Mouse (Mus musculus): ENCODE data around the gene Plekha1. TPM values are rescaled to one million over a fixed set of nuclear protein-coding genes. Genes with fewer than 3 reads are reported as not detected.
A peak's percentile ranks its signal among the peaks of the same experiment; 100 is the strongest.

Plekha1 gene
- polyA plus RNA-seq, 1 experiment = 13.4 TPM

DNA sequence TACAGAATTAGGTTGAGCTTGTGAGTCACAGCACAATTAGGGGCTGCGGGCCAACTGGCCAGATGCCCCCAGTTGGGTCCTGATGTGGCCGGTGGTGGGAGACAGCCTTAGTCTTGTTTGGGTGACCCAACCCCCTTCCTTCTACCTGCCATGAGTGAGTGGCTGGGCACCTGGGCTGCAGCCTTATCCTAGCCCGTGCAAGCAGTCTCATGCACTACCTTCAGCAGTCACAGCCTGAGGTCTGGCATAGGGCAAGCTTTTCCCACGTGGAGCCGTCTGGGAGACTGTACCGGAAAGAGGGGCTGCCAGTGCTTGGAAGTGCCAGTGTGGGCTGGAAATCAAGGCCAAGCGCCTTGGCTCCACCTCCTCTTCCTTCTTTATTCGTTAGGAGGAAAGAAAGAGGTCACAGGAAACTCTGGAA lies 83.8 kb downstream of the Plekha1 start:
- peaks cover 39% of the 10 kb centered on the region for H3K79me2 ChIP-seq (ENCODE audit: control insufficient read depth, insufficient read depth)
- peak overlapping the region; percentile 81 for H3K4me2 ChIP-seq (ENCODE audit: low read depth)
- H3K4me3 ChIP-seq = no peak overlapping the region
- no peaks in the 10 kb centered on the region for H3K27me3 ChIP-seq (ENCODE audit: control insufficient read depth, insufficient read depth, insufficient read length)
- no peak overlapping the region for H3ac ChIP-seq (ENCODE audit: control insufficient read depth, insufficient read length)
- TF ChIP-seq E2F4 (IDR thresholded peaks at IDR 0.05; ENCODE audit: insufficient read depth) = no peak
- no peak for TF ChIP-seq MAX (IDR thresholded peaks at IDR 0.05; ENCODE audit: low read depth)
- no peak for TF ChIP-seq POLR2A (IDR thresholded peaks at IDR 0.05; ENCODE audit: insufficient read length, low read depth)
- TF ChIP-seq MYOG (IDR thresholded peaks at IDR 0.05; ENCODE audit: control insufficient read depth in 1 of 3, insufficient read depth in 1 of 3, insufficient read length in 2 of 3, low read depth in 2 of 3) = no peak
- no peak for TF ChIP-seq TCF12 (IDR thresholded peaks at IDR 0.05; ENCODE audit: insufficient read depth, poor library complexity, severe bottlenecking)
- no peak for TF ChIP-seq POLR2AphosphoS2 (IDR thresholded peaks at IDR 0.05; ENCODE audit: insufficient read length, low read depth)
- no peak for TF ChIP-seq SRF (IDR thresholded peaks at IDR 0.05; ENCODE audit: control insufficient read depth, insufficient read length, low read depth)
- TF ChIP-seq USF1 (IDR thresholded peaks at IDR 0.05; ENCODE audit: low read depth) = no peak
- no peak for TF ChIP-seq MYOD1 (IDR thresholded peaks at IDR 0.05; ENCODE audit: control insufficient read depth in 1 of 3, insufficient read length in 2 of 3, low read depth in 2 of 3)
- no peak for TF ChIP-seq CEBPB (IDR thresholded peaks at IDR 0.05; ENCODE audit: insufficient read depth, poor library complexity, severe bottlenecking)
- TF ChIP-seq TCF3 (IDR thresholded peaks at IDR 0.05; ENCODE audit: insufficient read length, low read depth) = no peak
- no peak for TF ChIP-seq REST (IDR thresholded peaks at IDR 0.05; ENCODE audit: insufficient read depth, insufficient read length)
- peaks cover 8% of the 10 kb centered on the region for H3K36me3 ChIP-seq (ENCODE audit: control insufficient read depth, insufficient read depth)

- no peak overlapping the region for H3K4me2 ChIP-seq (ENCODE audit: low read depth)
These were observed 84.9 kb downstream of the Plekha1 start for GRCm38 (mm10) chr7:130950482-130950881.

GRCm38 (mm10) chr7:130951004-130951403 lies 85.4 kb downstream of the Plekha1 start:
- Histone ChIP-seq H3K4me3 (no peak overlapping the region), H3K4me2 (ENCODE audit: low read depth) (no peak overlapping the region), H3K79me2 (ENCODE audit: control insufficient read depth, insufficient read depth) (peaks cover 30% of the 10 kb centered on the region), H3ac (ENCODE audit: control insufficient read depth, insufficient read length) (no peak overlapping the region), H3K36me3 (ENCODE audit: control insufficient read depth, insufficient read depth) (peaks cover 1% of the 10 kb centered on the region), H3K27me3 (ENCODE audit: control insufficient read depth, insufficient read depth, insufficient read length) (no peaks in the 10 kb centered on the region)
- no peak for TF ChIP-seq E2F4 (IDR thresholded peaks at IDR 0.05; ENCODE audit: insufficient read depth)
- no peak for TF ChIP-seq POLR2AphosphoS2 (IDR thresholded peaks at IDR 0.05; ENCODE audit: insufficient read length, low read depth)
- no peak for TF ChIP-seq USF1 (IDR thresholded peaks at IDR 0.05; ENCODE audit: low read depth)
- no peak for TF ChIP-seq TCF3 (IDR thresholded peaks at IDR 0.05; ENCODE audit: insufficient read length, low read depth)

More at GRCm38 (mm10) chr7:130950482-130950881, 84.9 kb downstream of the Plekha1 start:
- Histone ChIP-seq H3K36me3 (ENCODE audit: control insufficient read depth, insufficient read depth) (no peaks in the 10 kb centered on the region), H3K4me3 (no peak overlapping the region), H3K79me2 (ENCODE audit: control insufficient read depth, insufficient read depth) (peaks cover 30% of the 10 kb centered on the region), H3ac (ENCODE audit: control insufficient read depth, insufficient read length) (no peak overlapping the region), H3K27me3 (ENCODE audit: control insufficient read depth, insufficient read depth, insufficient read length) (no peaks in the 10 kb centered on the region)
- TF ChIP-seq MAX (IDR thresholded peaks at IDR 0.05; ENCODE audit: low read depth) (no peak), TCF12 (IDR thresholded peaks at IDR 0.05; ENCODE audit: insufficient read depth, poor library complexity, severe bottlenecking) (no peak)

DNA sequence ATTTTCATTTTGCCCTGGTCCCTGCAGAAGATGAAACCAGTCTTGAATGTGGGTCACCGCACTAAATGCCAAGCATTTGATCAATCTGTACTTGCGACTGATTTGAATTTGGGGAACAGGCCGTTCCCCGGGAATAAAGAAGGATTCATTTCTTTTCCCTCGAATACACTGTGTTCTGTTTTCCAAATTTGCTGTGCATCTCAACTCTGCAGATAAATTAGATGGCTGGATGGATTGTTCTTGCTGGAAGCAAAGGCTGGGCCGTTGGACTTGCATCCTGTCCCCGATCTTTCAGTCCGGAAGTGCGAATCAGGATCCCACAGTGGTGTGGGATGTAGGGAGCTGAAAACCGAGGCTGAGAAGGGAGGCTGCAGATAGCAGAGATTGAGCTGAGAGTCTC lies 87.8 kb downstream of the Plekha1 start:
- Histone ChIP-seq H3ac (ENCODE audit: control insufficient read depth, insufficient read length) (no peak overlapping the region), H3K4me3 (no peak overlapping the region), H3K27me3 (ENCODE audit: control insufficient read depth, insufficient read depth, insufficient read length) (no peaks in the 10 kb centered on the region), H3K4me2 (ENCODE audit: low read depth) (no peak overlapping the region), H3K79me2 (ENCODE audit: control insufficient read depth, insufficient read depth) (peaks cover 20% of the 10 kb centered on the region), H3K36me3 (ENCODE audit: control insufficient read depth, insufficient read depth) (peaks cover 10% of the 10 kb centered on the region)
- TF ChIP-seq REST (IDR thresholded peaks at IDR 0.05; ENCODE audit: insufficient read depth, insufficient read length) (no peak), TCF12 (IDR thresholded peaks at IDR 0.05; ENCODE audit: insufficient read depth, poor library complexity, severe bottlenecking) (no peak), USF1 (IDR thresholded peaks at IDR 0.05; ENCODE audit: low read depth) (no peak), E2F4 (IDR thresholded peaks at IDR 0.05; ENCODE audit: insufficient read depth) (no peak), MAX (IDR thresholded peaks at IDR 0.05; ENCODE audit: low read depth) (no peak), CEBPB (IDR thresholded peaks at IDR 0.05; ENCODE audit: insufficient read depth, poor library complexity, severe bottlenecking) (no peak), MYOD1 (IDR thresholded peaks at IDR 0.05; ENCODE audit: control insufficient read depth in 1 of 3, insufficient read length in 2 of 3, low read depth in 2 of 3) (no peak), MYOG (IDR thresholded peaks at IDR 0.05; ENCODE audit: control insufficient read depth in 1 of 3, insufficient read depth in 1 of 3, insufficient read length in 2 of 3, low read depth in 2 of 3) (no peak), SRF (IDR thresholded peaks at IDR 0.05; ENCODE audit: control insufficient read depth, insufficient read length, low read depth) (no peak), POLR2AphosphoS2 (IDR thresholded peaks at IDR 0.05; ENCODE audit: insufficient read length, low read depth) (no peak), POLR2A (IDR thresholded peaks at IDR 0.05; ENCODE audit: insufficient read length, low read depth) (no peak), TCF3 (IDR thresholded peaks at IDR 0.05; ENCODE audit: insufficient read length, low read depth) (no peak)

DNA sequence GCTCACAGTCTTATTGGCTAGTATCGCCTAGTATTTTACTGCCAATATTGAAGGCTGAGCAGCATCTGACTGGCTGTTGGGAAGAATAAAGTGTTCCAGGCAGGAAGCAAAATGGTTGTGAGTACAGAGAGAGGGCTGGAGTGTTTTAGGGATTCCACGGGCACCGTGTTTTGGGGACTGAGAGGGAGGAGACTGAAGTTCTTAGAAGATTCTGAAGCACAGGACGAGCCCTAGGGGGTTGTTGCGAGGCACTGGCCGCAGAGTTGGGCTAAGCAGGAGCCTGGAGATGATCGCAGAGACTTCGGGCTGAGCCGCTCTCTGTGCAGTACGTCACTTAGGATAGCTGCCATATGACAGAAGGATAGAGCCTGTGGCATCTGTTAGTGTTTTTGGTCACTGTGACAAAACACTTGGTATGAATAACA lies 88.6 kb downstream of the Plekha1 start:
- Histone ChIP-seq H3K27me3 (ENCODE audit: control insufficient read depth, insufficient read depth, insufficient read length) (no peaks in the 10 kb centered on the region), H3K4me2 (ENCODE audit: low read depth) (no peak overlapping the region), H3K4me3 (no peak overlapping the region), H3ac (ENCODE audit: control insufficient read depth, insufficient read length) (no peak overlapping the region), H3K79me2 (ENCODE audit: control insufficient read depth, insufficient read depth) (peaks cover 24% of the 10 kb centered on the region), H3K36me3 (ENCODE audit: control insufficient read depth, insufficient read depth) (peaks cover 10% of the 10 kb centered on the region)
- TF ChIP-seq CEBPB (IDR thresholded peaks at IDR 0.05; ENCODE audit: insufficient read depth, poor library complexity, severe bottlenecking) = no peak
- TF ChIP-seq USF1 (IDR thresholded peaks at IDR 0.05; ENCODE audit: low read depth) = no peak
- TF ChIP-seq MYOG (IDR thresholded peaks at IDR 0.05; ENCODE audit: control insufficient read depth in 1 of 3, insufficient read depth in 1 of 3, insufficient read length in 2 of 3, low read depth in 2 of 3) = no peak
- no peak for TF ChIP-seq MAX (IDR thresholded peaks at IDR 0.05; ENCODE audit: low read depth)
- TF ChIP-seq E2F4 (IDR thresholded peaks at IDR 0.05; ENCODE audit: insufficient read depth) = no peak
- no peak for TF ChIP-seq POLR2A (IDR thresholded peaks at IDR 0.05; ENCODE audit: insufficient read length, low read depth)
- no peak for TF ChIP-seq REST (IDR thresholded peaks at IDR 0.05; ENCODE audit: insufficient read depth, insufficient read length)
- no peak for TF ChIP-seq TCF12 (IDR thresholded peaks at IDR 0.05; ENCODE audit: insufficient read depth, poor library complexity, severe bottlenecking)
- no peak for TF ChIP-seq SRF (IDR thresholded peaks at IDR 0.05; ENCODE audit: control insufficient read depth, insufficient read length, low read depth)
- no peak for TF ChIP-seq MYOD1 (IDR thresholded peaks at IDR 0.05; ENCODE audit: control insufficient read depth in 1 of 3, insufficient read length in 2 of 3, low read depth in 2 of 3)
- no peak for TF ChIP-seq POLR2AphosphoS2 (IDR thresholded peaks at IDR 0.05; ENCODE audit: insufficient read length, low read depth)
- TF ChIP-seq TCF3 (IDR thresholded peaks at IDR 0.05; ENCODE audit: insufficient read length, low read depth) = no peak
